Mouse (Mus musculus): ENCODE measurements around the gene Baiap2.

DNA sequence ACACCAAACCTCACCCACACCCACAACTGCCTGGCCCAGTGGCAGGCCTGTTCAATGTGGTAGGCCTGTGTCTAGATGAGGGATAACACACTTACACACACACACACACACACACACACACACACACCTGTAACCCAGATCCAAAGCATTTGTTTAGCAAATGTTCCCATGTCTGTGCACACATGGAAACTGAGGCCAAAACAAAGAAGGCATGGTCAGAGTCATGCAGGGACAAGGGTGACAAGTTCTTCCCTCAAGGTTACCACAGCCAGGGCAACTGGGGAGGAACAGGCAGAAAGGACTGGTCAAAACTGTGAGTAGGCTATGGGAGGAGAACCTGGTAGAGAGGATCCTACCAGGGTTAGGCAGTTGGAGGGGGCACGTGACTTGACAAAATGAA lies 65.9 kb downstream of the Baiap2 start:
- no peak for TF ChIP-seq CTCF (IDR thresholded peaks at IDR 0.05; ENCODE audit: control insufficient read depth, insufficient read depth, insufficient replicate concordance, low read depth, low read length)
- no peak for TF ChIP-seq POLR2A (IDR thresholded peaks at IDR 0.05; ENCODE audit: control insufficient read depth, low read depth, low read length)

All from testis, adult 2 months (tissue).